Mouse (Mus musculus): ENCODE results near the gene Olfr576. TPM values are rescaled to one million over a fixed set of nuclear protein-coding genes. Genes with fewer than 3 reads are reported as not detected.

Gene Olfr576
- polyA plus RNA-seq (2015; fragmentation: Nextera tagmentation; extraction: Ambion mirVana): not detected in 2 replicates

- no peaks in the 10 kb centered on the region for H3K9me3 ChIP-seq (replicated peaks)
- no peak within 1 kb of the TSS for H3K27ac ChIP-seq
- H3K36me3 ChIP-seq: no peaks in the 10 kb centered on the region
- no peak within 1 kb of the TSS for H3K9ac ChIP-seq
- H3K4me2 ChIP-seq: no peak within 1 kb of the TSS
- H3K27me3 ChIP-seq: no peaks in the 10 kb centered on the region
- ATAC-seq (replicated peaks; ENCODE audit: low FRiP score): no peak
- H3K4me1 ChIP-seq: no peaks in the 10 kb centered on the region
- WGBS: 49% methylated on average over 2 of the region's 2 CpGs
- H3K4me3 ChIP-seq (replicated peaks): no peak within 1 kb of the TSS
These were observed at the start of gene Olfr576 for GRCm38 (mm10) chr7:102962360-102962759. TSS of gene Olfr576 (plus strand) at chr7:102962660.

GRCm38 (mm10) chr7:102915261-102915660 is 47.2 kb upstream of the Olfr576 start:
- H3K4me3 ChIP-seq (replicated peaks): no peak overlapping the region
- no peak overlapping the region for H3K27ac ChIP-seq
- no peak overlapping the region for H3K4me2 ChIP-seq
- no peak for ATAC-seq (replicated peaks; ENCODE audit: low FRiP score)
- no peaks in the 10 kb centered on the region for H3K4me1 ChIP-seq
- H3K9me3 ChIP-seq (replicated peaks): no peaks in the 10 kb centered on the region
- WGBS: 20% methylated on average over 1 of the region's 1 CpGs
- H3K36me3 ChIP-seq: no peaks in the 10 kb centered on the region
- H3K9ac ChIP-seq: no peak overlapping the region
- no peaks in the 10 kb centered on the region for H3K27me3 ChIP-seq

GRCm38 (mm10) chr7:102916405-102916804 is 46.1 kb upstream of the Olfr576 start:
- Histone ChIP-seq H3K9ac (no peak overlapping the region), H3K27ac (no peak overlapping the region), H3K36me3 (no peaks in the 10 kb centered on the region), H3K4me3 (replicated peaks) (no peak overlapping the region), H3K27me3 (no peaks in the 10 kb centered on the region), H3K9me3 (replicated peaks) (no peaks in the 10 kb centered on the region), H3K4me1 (no peaks in the 10 kb centered on the region), H3K4me2 (no peak overlapping the region)
- 58% methylated on average over 5 of the region's 5 CpGs for WGBS
- no peak for ATAC-seq (replicated peaks; ENCODE audit: low FRiP score)

GRCm38 (mm10) chr7:102917032-102917875 is 45.2 kb upstream of the Olfr576 start, which contains the start of gene Olfr571:
TSS of gene Olfr571 (minus strand) at chr7:102917536.
- Histone ChIP-seq H3K27ac (no peak within 1 kb of the TSS), H3K9ac (no peak within 1 kb of the TSS), H3K4me3 (replicated peaks) (no peak within 1 kb of the TSS), H3K9me3 (replicated peaks) (no peaks in the 10 kb centered on the region), H3K4me2 (no peak within 1 kb of the TSS), H3K36me3 (no peaks in the 10 kb centered on the region), H3K4me1 (no peaks in the 10 kb centered on the region), H3K27me3 (no peaks in the 10 kb centered on the region)
- WGBS: 54% methylated on average over 4 of the region's 4 CpGs
- ATAC-seq (replicated peaks; ENCODE audit: low FRiP score): no peak

GRCm38 (mm10) chr7:102919632-102920031 is 42.8 kb upstream of the Olfr576 start:
- H3K4me2 ChIP-seq: no peak overlapping the region
- peak; percentile 69; the same call in 1 of the 2 replicates for ATAC-seq (replicated peaks; ENCODE audit: low FRiP score)
- H3K4me3 ChIP-seq (replicated peaks): no peak overlapping the region
- H3K27me3 ChIP-seq: no peaks in the 10 kb centered on the region
- WGBS: 12% methylated on average over 1 of the region's 1 CpGs
- H3K9ac ChIP-seq: no peak overlapping the region
- no peaks in the 10 kb centered on the region for H3K4me1 ChIP-seq
- H3K27ac ChIP-seq: no peak overlapping the region
- no peaks in the 10 kb centered on the region for H3K9me3 ChIP-seq (replicated peaks)
- no peaks in the 10 kb centered on the region for H3K36me3 ChIP-seq

GRCm38 (mm10) chr7:102924109-102924508 is 38.4 kb upstream of the Olfr576 start, which contains the start of gene Olfr572:
TSS of gene Olfr572 (plus strand) at chr7:102924409.
- Histone ChIP-seq H3K9me3 (replicated peaks) (no peaks in the 10 kb centered on the region), H3K4me3 (replicated peaks) (no peak within 1 kb of the TSS), H3K27ac (no peak within 1 kb of the TSS), H3K4me1 (no peaks in the 10 kb centered on the region), H3K4me2 (no peak within 1 kb of the TSS), H3K36me3 (no peaks in the 10 kb centered on the region), H3K27me3 (no peaks in the 10 kb centered on the region), H3K9ac (no peak within 1 kb of the TSS)
- ATAC-seq (replicated peaks; ENCODE audit: low FRiP score): no peak
- WGBS: 56% methylated on average over 1 of the region's 1 CpGs

- Histone ChIP-seq H3K9ac (no peak overlapping the region), H3K27ac (no peak overlapping the region), H3K4me3 (replicated peaks) (no peak overlapping the region), H3K4me1 (no peaks in the 10 kb centered on the region), H3K27me3 (no peaks in the 10 kb centered on the region), H3K9me3 (replicated peaks) (no peaks in the 10 kb centered on the region), H3K4me2 (no peak overlapping the region), H3K36me3 (no peaks in the 10 kb centered on the region)
- no peak for ATAC-seq (replicated peaks; ENCODE audit: low FRiP score)
- 78% methylated on average over 3 of the region's 3 CpGs for WGBS
These were observed 35.4 kb upstream of the Olfr576 start for GRCm38 (mm10) chr7:102927105-102927504.

GRCm38 (mm10) chr7:102942475-102942874 is 20.0 kb upstream of the Olfr576 start, which contains the start of gene Olfr573-ps1:
TSS of gene Olfr573-ps1 (minus strand) at chr7:102942575.
- no peaks in the 10 kb centered on the region for H3K4me1 ChIP-seq
- ATAC-seq (replicated peaks; ENCODE audit: low FRiP score): no peak
- H3K27ac ChIP-seq: no peak within 1 kb of the TSS
- H3K4me3 ChIP-seq (replicated peaks): no peak within 1 kb of the TSS
- H3K36me3 ChIP-seq: no peaks in the 10 kb centered on the region
- no peak within 1 kb of the TSS for H3K4me2 ChIP-seq
- 89% methylated on average over 2 of the region's 2 CpGs for WGBS
- no peak within 1 kb of the TSS for H3K9ac ChIP-seq
- H3K9me3 ChIP-seq (replicated peaks): no peaks in the 10 kb centered on the region
- no peaks in the 10 kb centered on the region for H3K27me3 ChIP-seq

- no peaks in the 10 kb centered on the region for H3K9me3 ChIP-seq (replicated peaks)
- WGBS: 85% methylated on average over 1 of the region's 1 CpGs
- no peak for ATAC-seq (replicated peaks; ENCODE audit: low FRiP score)
These were observed 19.0 kb upstream of the Olfr576 start for GRCm38 (mm10) chr7:102943417-102943816.

GRCm38 (mm10) chr7:102948167-102948566 is 14.3 kb upstream of the Olfr576 start, which contains the start of gene Olfr574:
TSS of gene Olfr574 (plus strand) at chr7:102948467.
- Histone ChIP-seq H3K9me3 (replicated peaks) (no peaks in the 10 kb centered on the region), H3K4me3 (replicated peaks) (no peak within 1 kb of the TSS), H3K4me1 (no peaks in the 10 kb centered on the region; the same call in 1 of the 2 replicates), H3K36me3 (no peaks in the 10 kb centered on the region), H3K4me2 (no peak within 1 kb of the TSS), H3K27ac (no peak within 1 kb of the TSS), H3K27me3 (no peaks in the 10 kb centered on the region), H3K9ac (no peak within 1 kb of the TSS)
- ATAC-seq (replicated peaks; ENCODE audit: low FRiP score): no peak
- 88% methylated on average over 1 of the region's 1 CpGs for WGBS

More at GRCm38 (mm10) chr7:102943417-102943816, 19.0 kb upstream of the Olfr576 start:
- Histone ChIP-seq H3K4me1 (no peaks in the 10 kb centered on the region), H3K27ac (no peak overlapping the region), H3K4me3 (replicated peaks) (no peak overlapping the region), H3K27me3 (no peaks in the 10 kb centered on the region), H3K4me2 (no peak overlapping the region), H3K9ac (no peak overlapping the region), H3K36me3 (no peaks in the 10 kb centered on the region)

GRCm38 (mm10) chr7:102950732-102951131 is 11.7 kb upstream of the Olfr576 start:
- ATAC-seq (replicated peaks; ENCODE audit: low FRiP score): peak; percentile 64
- H3K4me2 ChIP-seq: no peak overlapping the region

GRCm38 (mm10) chr7:102958137-102958536 is 4.3 kb upstream of the Olfr576 start:
- 63% methylated on average over 3 of the region's 3 CpGs for WGBS

More at GRCm38 (mm10) chr7:102950732-102951131, 11.7 kb upstream of the Olfr576 start:
- Histone ChIP-seq H3K9ac (no peak overlapping the region), H3K4me1 (no peaks in the 10 kb centered on the region; the same call in 1 of the 2 replicates), H3K27ac (no peak overlapping the region), H3K4me3 (replicated peaks) (no peak overlapping the region), H3K27me3 (no peaks in the 10 kb centered on the region), H3K9me3 (replicated peaks) (no peaks in the 10 kb centered on the region), H3K36me3 (no peaks in the 10 kb centered on the region)
- WGBS: 57% methylated on average over 1 of the region's 1 CpGs

More at GRCm38 (mm10) chr7:102958137-102958536, 4.3 kb upstream of the Olfr576 start:
- Histone ChIP-seq H3K4me1 (no peaks in the 10 kb centered on the region), H3K27ac (no peak overlapping the region), H3K27me3 (no peaks in the 10 kb centered on the region), H3K9me3 (replicated peaks) (no peaks in the 10 kb centered on the region), H3K9ac (no peak overlapping the region), H3K4me2 (no peak overlapping the region), H3K36me3 (no peaks in the 10 kb centered on the region), H3K4me3 (replicated peaks) (no peak overlapping the region)
- ATAC-seq (replicated peaks; ENCODE audit: low FRiP score): no peak

Data from kidney, embryonic 15.5 days (tissue).